Mouse (Mus musculus) ES-Bruce4 (cell line): ENCODE data around the gene Cd86.

Source experiments
- CTCF ChIP-seq: IDR thresholded peaks from one replicate; pipeline ENCODE4 v1.8.1; 2011; ENCODE audit warnings: low read depth, low read length
- EP300 ChIP-seq: IDR thresholded peaks from 2 replicates; pipeline ENCODE4 v1.6.1; 2011; ENCODE audit warnings: low read depth, low read length; ENCODE audit not compliant: insufficient read depth
- POLR2A ChIP-seq: IDR thresholded peaks from one replicate; pipeline ENCODE4 v1.8.1; 2011; ENCODE audit warnings: low read length; ENCODE audit not compliant: insufficient read depth

DNA sequence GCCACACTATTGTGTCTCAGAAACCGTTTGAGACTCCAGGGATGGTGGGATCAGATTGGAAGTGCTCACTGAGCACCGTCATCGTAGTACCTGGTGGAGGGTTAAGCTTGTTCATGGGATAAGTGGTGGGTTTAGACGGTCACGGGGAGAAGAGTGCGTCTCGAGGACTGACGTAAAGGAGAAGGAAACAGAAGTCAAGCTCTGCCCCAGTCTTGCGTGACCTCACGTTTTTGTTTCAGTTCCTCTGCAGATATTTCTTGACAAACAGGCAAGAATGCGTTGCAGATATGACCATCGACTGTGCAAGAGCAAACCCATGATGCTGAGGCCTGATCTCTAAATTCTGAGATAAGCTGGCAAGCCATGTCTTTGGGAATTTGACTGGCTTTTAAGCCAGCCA, 45.9 kb upstream of the Cd86 start:
- TF ChIP-seq POLR2A (no peak), CTCF (no peak), EP300 (no peak)
